Mouse (Mus musculus) liver, postnatal 0 days (tissue): ENCODE data around the gene Mamdc4. TPM values are rescaled to one million over a fixed set of nuclear protein-coding genes. Genes with fewer than 3 reads are reported as not detected.

Source experiments
- ATAC-seq: fragments of 200-750 bp; cut with Nextera tagmentation; 2 replicates; pipeline ENCODE4 v1.8.0; 2017; ENCODE audit warnings: mild to moderate bottlenecking, moderate library complexity
- DNase-seq: peaks from one replicate; pipeline ENCODE4 v3.0.0-alpha.2; 2016
- H3K27ac ChIP-seq: fragments of 300-500 bp; sonication (generic); 2 replicates; pipeline ENCODE4 v1.5.1; 2014; ENCODE audit warnings: antibody characterized with exemption, moderate library complexity, mild to moderate bottlenecking, low read depth
- H3K27me3 ChIP-seq: fragments of 300-500 bp; sonication (generic); 2 replicates; pipeline ENCODE4 v1.6.1; 2014; ENCODE audit warnings: low read length, control low read depth, mixed read lengths; ENCODE audit not compliant: insufficient read depth
- H3K36me3 ChIP-seq: fragments of 300-500 bp; sonication (generic); replicated peaks from 2 replicates; pipeline ENCODE4 v1.6.1; 2014; ENCODE audit warnings: mild to moderate bottlenecking, control low read depth, low read length, moderate library complexity, mixed read lengths; ENCODE audit not compliant: insufficient read depth
- H3K4me1 ChIP-seq: fragments of 300-500 bp; sonication (generic); 2 replicates; pipeline ENCODE4 v1.6.1; 2014; ENCODE audit warnings: antibody characterized with exemption, mild to moderate bottlenecking, control low read depth; ENCODE audit not compliant: insufficient read depth
- H3K4me2 ChIP-seq: fragments of 300-500 bp; sonication (generic); 2 replicates; pipeline ENCODE4 v1.6.1; 2014; ENCODE audit warnings: low read depth, mild to moderate bottlenecking, low read length, moderate library complexity, mixed read lengths
- H3K4me3 ChIP-seq: fragments of 300-500 bp; sonication (generic); 2 replicates; pipeline ENCODE4 v1.5.1; 2014; ENCODE audit warnings: low read depth, low read length
- H3K9ac ChIP-seq: fragments of 300-500 bp; sonication (generic); replicated peaks from 2 replicates; pipeline ENCODE4 v1.6.1; 2014; ENCODE audit warnings: mild to moderate bottlenecking, moderate library complexity
- H3K9me3 ChIP-seq: fragments of 300-500 bp; sonication (generic); 2 replicates; pipeline ENCODE4 v1.6.1; 2016; ENCODE audit warnings: mild to moderate bottlenecking, control low read depth, low read length, mixed read lengths
- CTCF ChIP-seq: sonication (generic); IDR thresholded peaks from 2 replicates; pipeline ENCODE4 v1.5.1; 2016; ENCODE audit warnings: antibody characterized with exemption, low read depth
- EP300 ChIP-seq: IDR thresholded peaks from 2 replicates; pipeline ENCODE4 v1.6.1; 2016; ENCODE audit warnings: antibody characterized with exemption, low read depth, mild to moderate bottlenecking
- WGBS: fragments of 180-500 bp; shearing (Covaris S2); extraction: QIAGEN DNeasy Blood & Tissue Kit; methylation state at CpG from one replicate; pipeline ENCODE4 v1.1.7; 2014; ENCODE audit not compliant: insufficient replicate concordance; 5-methylcytosine and 5-hydroxymethylcytosine counted together
- polyA plus RNA-seq: library from polyadenylated mRNA; unstranded; fragments of >200 nt; fragmentation: Nextera tagmentation; extraction: Ambion mirVana; gene quantifications from 2 replicates; pipeline ENCODE4 v1.2.1, GENCODE M21; 2015

Gene Mamdc4
- polyA plus RNA-seq, 1 experiment from 2014 or later: 0.09 TPM

GRCm38 (mm10) chr2:25596765-25597510, 22.3 kb upstream of the Mamdc4 start:
- no peak overlapping the region for H3K4me3 ChIP-seq
- H3K27ac ChIP-seq: no peak overlapping the region
- no peak overlapping the region for H3K9ac ChIP-seq
- no peak for DNase-seq
- H3K27me3 ChIP-seq: no peaks in the 10 kb centered on the region
- no peaks in the 10 kb centered on the region; the same call in none of the 2 replicates for H3K4me1 ChIP-seq
- no peaks in the 10 kb centered on the region for H3K9me3 ChIP-seq
- no peak overlapping the region for H3K4me2 ChIP-seq
- ATAC-seq: no peak
- peaks cover 79% of the 10 kb centered on the region for H3K36me3 ChIP-seq
- 92% methylated on average over 5 of the region's 5 CpGs for WGBS
- TF ChIP-seq CTCF: no peak

DNA sequence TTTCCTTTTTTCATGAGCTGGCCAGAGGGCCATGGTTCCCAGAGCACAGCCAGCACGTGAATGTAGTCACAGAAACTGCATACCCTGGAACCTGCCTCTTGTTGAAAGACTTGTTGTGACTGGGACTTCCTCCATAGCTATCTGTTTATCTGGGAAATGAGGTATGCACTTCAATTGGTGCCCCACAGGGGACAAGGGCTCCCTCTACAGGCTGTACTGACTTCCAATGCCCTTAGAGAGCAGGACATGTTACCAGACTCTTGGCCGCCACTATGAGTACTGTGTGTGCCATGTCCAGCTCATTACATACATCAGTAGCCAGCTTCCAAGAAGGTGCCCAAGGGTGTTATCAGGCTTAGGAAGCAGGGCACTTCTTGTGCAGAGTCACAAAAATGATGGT, 17.2 kb upstream of the Mamdc4 start:
- Histone ChIP-seq H3K27ac (no peak overlapping the region), H3K9me3 (no peaks in the 10 kb centered on the region), H3K9ac (no peak overlapping the region), H3K4me2 (no peak overlapping the region), H3K4me1 (no peaks in the 10 kb centered on the region), H3K4me3 (no peak overlapping the region), H3K36me3 (peaks cover 54% of the 10 kb centered on the region), H3K27me3 (no peaks in the 10 kb centered on the region)
- no peak for DNase-seq
- TF ChIP-seq CTCF (peak; percentile 68), EP300 (no peak)
- peak; percentile 45; the same call in 1 of the 2 replicates for ATAC-seq
- 72% methylated on average over 2 of the region's 2 CpGs for WGBS

GRCm38 (mm10) chr2:25588227-25588907, 13.7 kb upstream of the Mamdc4 start:
- H3K4me3 ChIP-seq: no peak overlapping the region
- H3K4me2 ChIP-seq: no peak overlapping the region
- ATAC-seq (no peak), DNase-seq (no peak)
- H3K36me3 ChIP-seq: peaks cover 52% of the 10 kb centered on the region
- no peaks in the 10 kb centered on the region for H3K27me3 ChIP-seq
- WGBS: 73% methylated on average over 8 of the region's 8 CpGs
- no peak overlapping the region for H3K27ac ChIP-seq
- no peaks in the 10 kb centered on the region for H3K9me3 ChIP-seq
- no peaks in the 10 kb centered on the region for H3K4me1 ChIP-seq
- TF ChIP-seq EP300 (no peak), CTCF (no peak)
- H3K9ac ChIP-seq: no peak overlapping the region

DNA sequence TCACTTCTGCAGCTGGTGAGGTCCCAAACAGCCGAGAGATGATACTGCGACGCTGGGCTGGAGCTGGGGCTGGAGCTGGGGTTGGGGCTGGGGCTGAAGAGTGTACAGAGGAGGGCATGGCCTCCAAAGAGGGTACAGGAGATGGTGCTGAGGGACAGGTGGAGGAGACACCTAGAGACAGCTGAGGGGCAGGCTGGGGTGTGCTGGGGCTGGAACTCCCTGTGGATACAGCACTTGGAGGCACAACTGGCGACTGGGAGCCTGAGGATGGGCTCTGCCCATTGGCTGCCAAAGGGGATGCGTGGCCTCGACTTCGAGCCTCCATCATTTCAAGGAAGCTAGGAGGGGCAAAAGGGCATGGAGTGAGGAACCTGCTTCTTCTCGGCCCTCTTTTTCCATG, 12.6 kb upstream of the Mamdc4 start:
- ATAC-seq: no peak
- Histone ChIP-seq H3K4me1 (no peaks in the 10 kb centered on the region), H3K36me3 (peaks cover 46% of the 10 kb centered on the region)

GRCm38 (mm10) chr2:25585601-25586000, 11.0 kb upstream of the Mamdc4 start:
- TF ChIP-seq EP300: no peak
- no peak for TF ChIP-seq CTCF
- ATAC-seq (no peak), DNase-seq (no peak)
- Histone ChIP-seq H3K36me3 (peaks cover 30% of the 10 kb centered on the region), H3K4me3 (no peak overlapping the region), H3K9ac (no peak overlapping the region), H3K4me1 (peaks cover 11% of the 10 kb centered on the region), H3K9me3 (no peaks in the 10 kb centered on the region), H3K27ac (no peak overlapping the region), H3K4me2 (no peak overlapping the region), H3K27me3 (peaks cover 5% of the 10 kb centered on the region)
- 77% methylated on average over 3 of the region's 3 CpGs for WGBS

More for the DNA sequence above, 12.6 kb upstream of the Mamdc4 start:
- no peak overlapping the region for H3K4me3 ChIP-seq
- no peak for TF ChIP-seq EP300
- H3K27me3 ChIP-seq: no peaks in the 10 kb centered on the region
- DNase-seq: no peak
- 81% methylated on average over 8 of the region's 8 CpGs for WGBS
- no peaks in the 10 kb centered on the region for H3K9me3 ChIP-seq
- H3K27ac ChIP-seq: no peak overlapping the region
- no peak overlapping the region for H3K9ac ChIP-seq
- no peak overlapping the region for H3K4me2 ChIP-seq

GRCm38 (mm10) chr2:25584856-25585255, 10.2 kb upstream of the Mamdc4 start:
- WGBS: 83% methylated on average over 4 of the region's 4 CpGs
- H3K9ac ChIP-seq: no peak overlapping the region
- DNase-seq (no peak), ATAC-seq (no peak)
- peaks cover 30% of the 10 kb centered on the region for H3K36me3 ChIP-seq
- H3K4me2 ChIP-seq: no peak overlapping the region
- no peaks in the 10 kb centered on the region for H3K9me3 ChIP-seq
- H3K27me3 ChIP-seq: peaks cover 13% of the 10 kb centered on the region
- no peak overlapping the region for H3K27ac ChIP-seq
- H3K4me3 ChIP-seq: no peak overlapping the region
- peaks cover 12% of the 10 kb centered on the region for H3K4me1 ChIP-seq
- TF ChIP-seq CTCF: no peak
- no peak for TF ChIP-seq EP300
